Mouse (Mus musculus) heart, postnatal 4 days (tissue): ENCODE measurements at regions not wholly inside any gene's neighbourhood (a gene's known extent, or its start where the extent isn't known, plus 50 kb on each side); places are given as distances from the start of the nearest gene placed in this dataset.
A peak's percentile ranks its signal among the peaks of the same experiment; 100 is the strongest.

Source experiments
- DNase-seq: peaks from one replicate; pipeline ENCODE4 v3.0.0; 2021

GRCm38 (mm10) chr3:52197982-52198750 is 70.0 kb upstream of the Foxo1 start:
- DNase-seq: peak; percentile 47

- peak; percentile 50 for DNase-seq
These were observed 69.1 kb upstream of the Foxo1 start for GRCm38 (mm10) chr3:52198751-52199738.

- no peak for DNase-seq
These were observed 68.0 kb upstream of the Foxo1 start for GRCm38 (mm10) chr3:52200106-52200505.

- DNase-seq: peak; percentile 18
These were observed 57.4 kb upstream of the Foxo1 start for GRCm38 (mm10) chr3:52210556-52211302.

GRCm38 (mm10) chr3:52211303-52211695 is 56.8 kb upstream of the Foxo1 start:
- peak; percentile 1 for DNase-seq

- no peak for DNase-seq
These were observed 54.0 kb upstream of the Foxo1 start for GRCm38 (mm10) chr3:52214114-52214513.

GRCm38 (mm10) chr3:52215083-52215482 is 53.1 kb upstream of the Foxo1 start:
- no peak for DNase-seq
